12 mouse cellular contexts compared by ENCODE assay signal in genomic region chr3:51739835-51740112, GRCm38 (mm10).
DNase-seq lines count a peak whose midpoint lies in the region; ATAC-seq and TF ChIP-seq lines count a peak whose summit lies in the region.
"Had no signal": no experiment of that assay in that cellular context is flagged by ENCODE, and none has a peak within 500 bp of the region (broad histone marks: within the 10 kb centered on the region; RNA-seq: fewer than 3 reads in every experiment).

No protein-coding gene starts in this region.

- peak in 1 of 2 experiments; percentile 18; a peak in 1 of 4 replicates for TF ChIP-seq EP300 in MEL (IDR thresholded peaks at IDR 0.05; ENCODE audit: low read depth in 1 of 2, low read length in 2 of 2)

- no peaks in the 10 kb centered on the region for H3K36me3 ChIP-seq in heart, embryonic 15.5 days
- H3K36me3 ChIP-seq in MEL (ENCODE audit: control insufficient read depth in 1 of 2, insufficient read depth in 2 of 2, low read length in 2 of 2), result peaks cover 0 to 43% of the 10 kb centered on the region in 2 experiments; a peak in 2 of 4 replicates
- H3K36me3 ChIP-seq in forebrain, embryonic 16.5 days (ENCODE audit: control insufficient read depth, insufficient read depth), result no peaks in the 10 kb centered on the region
- H3K36me3 ChIP-seq in limb, embryonic 13.5 days, result no peaks in the 10 kb centered on the region
- H3K36me3 ChIP-seq: liver, embryonic 12.5 days had no signal

- H3K9me3 ChIP-seq in heart, embryonic 15.5 days (replicated peaks), result no peaks in the 10 kb centered on the region
- H3K9me3 ChIP-seq in MEL (replicated peaks; ENCODE audit: insufficient read depth, low read length), result no peaks in the 10 kb centered on the region
- no peaks in the 10 kb centered on the region for H3K9me3 ChIP-seq in forebrain, embryonic 16.5 days (ENCODE audit: control insufficient read depth, low read length)
- no peaks in the 10 kb centered on the region for H3K9me3 ChIP-seq in limb, embryonic 13.5 days
- H3K9me3 ChIP-seq: liver, embryonic 12.5 days; megakaryocyte, embryonic 14.5 days had no signal

- no peak for ATAC-seq in heart, embryonic 15.5 days (replicated peaks; ENCODE audit: insufficient number of reproducible peaks, insufficient read depth, low FRiP score, low read depth)
- no peak for ATAC-seq in forebrain, embryonic 16.5 days
- ATAC-seq in limb, embryonic 13.5 days (ENCODE audit: low FRiP score, low read depth), result no peak
- ATAC-seq: liver, embryonic 12.5 days had no signal

- DNase-seq in heart, adult 18-20 months, result no peak
- no peak for DNase-seq in MEL (ENCODE audit: low read depth, low spot score)
- no peak for DNase-seq in right cerebral cortex, adult 2 months (ENCODE audit: low spot score in 2 of 2)
- DNase-seq in gastrocnemius, postnatal 10 days, result no peak
- no peak for DNase-seq in cerebellum, adult 18-20 months
- DNase-seq: adrenal gland, postnatal 25 days; cerebellum, adult 11-12 months had no signal

- no peak for TF ChIP-seq CTCF in MEL (IDR thresholded peaks at IDR 0.05 in 2 of 3, conservative IDR thresholded peaks at IDR 0.05 in 1 of 3; ENCODE audit: control insufficient read depth in 1 of 3, insufficient read depth in 1 of 3, low read depth in 2 of 3, low read length in 3 of 3, poor library complexity in 1 of 3, severe bottlenecking in 1 of 3)

- H3K9ac ChIP-seq in heart, embryonic 15.5 days, result 0 out of 2 replicates have a peak overlapping the region, but pooled peaks have one; percentile 17
- no peak overlapping the region for H3K9ac ChIP-seq in MEL (ENCODE audit: control insufficient read depth, low read depth, low read length, poor library complexity, severe bottlenecking)
- no peak overlapping the region for H3K9ac ChIP-seq in forebrain, embryonic 16.5 days (replicated peaks; ENCODE audit: low read depth, low read length)
- H3K9ac ChIP-seq in limb, embryonic 13.5 days, result no peak overlapping the region

- peak overlapping the region; percentile 63; the same call in 1 of the 2 replicates for H3K27ac ChIP-seq in heart, embryonic 15.5 days
- H3K27ac ChIP-seq in MEL (ENCODE audit: control insufficient read depth, low read depth, low read length), result no peak overlapping the region
- H3K27ac ChIP-seq in forebrain, embryonic 16.5 days (ENCODE audit: low read length), result peak overlapping the region; percentile 62
- peak overlapping the region; percentile 70; the same call in 1 of the 2 replicates for H3K27ac ChIP-seq in limb, embryonic 13.5 days

- no peaks in the 10 kb centered on the region for H3K79me2 ChIP-seq in MEL (ENCODE audit: control insufficient read depth, insufficient read depth, low read length, poor library complexity)

- no peak for TF ChIP-seq POLR2A in MEL (IDR thresholded peaks at IDR 0.05; ENCODE audit: control insufficient read depth in 1 of 2, insufficient read depth in 1 of 2, low read depth in 1 of 2, low read length in 2 of 2, poor library complexity in 1 of 2)

- H3K4me2 ChIP-seq in heart, embryonic 15.5 days, result no peak overlapping the region
- H3K4me2 ChIP-seq in forebrain, embryonic 16.5 days (ENCODE audit: low read length), result no peak overlapping the region
- H3K4me2 ChIP-seq in limb, embryonic 13.5 days (replicated peaks), result peak overlapping the region; percentile 23; the same call in 1 of the 2 replicates

- H3K4me1 ChIP-seq in heart, embryonic 15.5 days (replicated peaks), result peaks cover 44% of the 10 kb centered on the region
- peaks cover 37 to 60% of the 10 kb centered on the region in 2 experiments for H3K4me1 ChIP-seq in MEL (ENCODE audit: control insufficient read depth in 1 of 2, insufficient read depth in 2 of 2, low read length in 2 of 2)
- H3K4me1 ChIP-seq in forebrain, embryonic 16.5 days (replicated peaks; ENCODE audit: control insufficient read depth, insufficient read depth, low read length), result peaks cover 8% of the 10 kb centered on the region
- peaks cover 55% of the 10 kb centered on the region for H3K4me1 ChIP-seq in limb, embryonic 13.5 days

- no peaks in the 10 kb centered on the region for H3K27me3 ChIP-seq in heart, embryonic 15.5 days
- no peaks in the 10 kb centered on the region for H3K27me3 ChIP-seq in MEL (ENCODE audit: control insufficient read depth in 1 of 2, insufficient read depth in 2 of 2, low read length in 2 of 2)
- H3K27me3 ChIP-seq in forebrain, embryonic 16.5 days (replicated peaks; ENCODE audit: control insufficient read depth, insufficient read depth, low read length), result no peaks in the 10 kb centered on the region
- H3K27me3 ChIP-seq in limb, embryonic 13.5 days, result peaks cover 65% of the 10 kb centered on the region
- H3K27me3 ChIP-seq: liver, embryonic 12.5 days; megakaryocyte, embryonic 14.5 days had no signal

- no peak overlapping the region for H3K4me3 ChIP-seq in heart, embryonic 15.5 days
- no peak overlapping the region; a peak in 1 of 4 replicates for H3K4me3 ChIP-seq in MEL (ENCODE audit: control insufficient read depth in 1 of 2, insufficient read depth in 1 of 2, low read depth in 2 of 2, low read length in 2 of 2)
- no peak overlapping the region for H3K4me3 ChIP-seq in forebrain, embryonic 16.5 days (replicated peaks; ENCODE audit: low read length)
- no peak overlapping the region for H3K4me3 ChIP-seq in limb, embryonic 13.5 days
- H3K4me3 ChIP-seq: liver, embryonic 12.5 days had no signal

- no peak for TF ChIP-seq RAD21 in MEL (IDR thresholded peaks at IDR 0.05; ENCODE audit: low read depth, low read length)

TF ChIP-seq in MEL, 35 proteins besides CTCF, POLR2A, EP300 and RAD21:
- no peak for TF ChIP-seq TCF12 (IDR thresholded peaks at IDR 0.05; ENCODE audit: low read depth, low read length)
- no peak for TF ChIP-seq SIN3A (IDR thresholded peaks at IDR 0.05; ENCODE audit: low read length)
- no peak for TF ChIP-seq GABPA (IDR thresholded peaks at IDR 0.05; ENCODE audit: low read depth, low read length)
- TF ChIP-seq MAFK (IDR thresholded peaks at IDR 0.05; ENCODE audit: borderline replicate concordance, low read depth, low read length), result no peak
- no peak for TF ChIP-seq KAT2A (conservative IDR thresholded peaks at IDR 0.05; ENCODE audit: low read depth, low read length)
- no peak for TF ChIP-seq ZC3H11A (IDR thresholded peaks at IDR 0.05; ENCODE audit: low read depth, low read length)
- TF ChIP-seq CHD1 (IDR thresholded peaks at IDR 0.05; ENCODE audit: low read depth, low read length), result 0 out of 2 replicates have a peak, but pooled peaks have one; percentile 12
- no peak for TF ChIP-seq NRF1 (IDR thresholded peaks at IDR 0.05; ENCODE audit: insufficient read depth, low read depth, low read length, poor library complexity, severe bottlenecking)
- 0 out of 2 replicates have a peak, but pooled peaks have one; percentile 53 for TF ChIP-seq MAZ (IDR thresholded peaks at IDR 0.05; ENCODE audit: low read depth, low read length)
- 0 out of 2 replicates have a peak, but pooled peaks have one; percentile 12 for TF ChIP-seq ETS1 (IDR thresholded peaks at IDR 0.05; ENCODE audit: low read depth, low read length)
- TF ChIP-seq GATA1 (IDR thresholded peaks at IDR 0.05; ENCODE audit: low read depth, low read length), result peak; percentile 77
- no peak for TF ChIP-seq MXI1 (IDR thresholded peaks at IDR 0.05; ENCODE audit: low read depth, low read length)
- no peak for TF ChIP-seq SMC3 (IDR thresholded peaks at IDR 0.05; ENCODE audit: low read depth, low read length)
- no peak for TF ChIP-seq JUND (IDR thresholded peaks at IDR 0.05; ENCODE audit: low read depth, low read length)
